Mouse (Mus musculus): ENCODE results near the gene Gmfb. TPM values are rescaled to one million over a fixed set of nuclear protein-coding genes. Genes with fewer than 3 reads are reported as not detected.
"Not testable (repeated sequence)": the region's sequence is repeated elsewhere in the genome, so short reads cannot be mapped to it uniquely, and the experiment has no call there.

Gene Gmfb
- polyA plus RNA-seq, 1 experiment from 2014 or later: 42.1 TPM

- Histone ChIP-seq H3K27ac (ENCODE audit: low read length) (no peak overlapping the region), H3K9ac (replicated peaks; ENCODE audit: low read depth) (no peak overlapping the region), H3K27me3 (replicated peaks; ENCODE audit: insufficient read depth, low read length) (no peaks in the 10 kb centered on the region), H3K36me3 (ENCODE audit: insufficient read depth, low read length) (no peaks in the 10 kb centered on the region), H3K4me2 (replicated peaks; ENCODE audit: low read depth, low read length) (no peak overlapping the region), H3K4me1 (ENCODE audit: insufficient read depth, low read depth, low read length) (peaks cover 4% of the 10 kb centered on the region; the same call in 1 of the 2 replicates), H3K4me3 (ENCODE audit: low read depth, low read length) (no peak overlapping the region), H3K9me3 (ENCODE audit: low read length) (no peaks in the 10 kb centered on the region)
- 61% methylated on average over 2 of the region's 2 CpGs for WGBS
- no peak for TF ChIP-seq CTCF (IDR thresholded peaks at IDR 0.05)
- no peak for TF ChIP-seq EP300 (IDR thresholded peaks at IDR 0.05)
- ATAC-seq (no peak), DNase-seq (ENCODE audit: low spot score) (no peak)
These were observed 2.0 kb upstream of the Gmfb start for GRCm38 (mm10) chr14:46823996-46824395.

GRCm38 (mm10) chr14:46821271-46821872 lies 670 bp downstream of the Gmfb start:
- peak overlapping the region; percentile 94 for H3K4me3 ChIP-seq (ENCODE audit: low read depth, low read length)
- H3K4me1 ChIP-seq (ENCODE audit: insufficient read depth, low read depth, low read length): peaks cover 4% of the 10 kb centered on the region; the same call in 1 of the 2 replicates
- ATAC-seq: peak; percentile 6
- H3K36me3 ChIP-seq (ENCODE audit: insufficient read depth, low read length): peaks cover 4% of the 10 kb centered on the region; the same call in 1 of the 2 replicates
- 0% methylated on average over 11 of the region's 11 CpGs for WGBS
- peak overlapping the region; percentile 89 for H3K9ac ChIP-seq (replicated peaks; ENCODE audit: low read depth)
- H3K27me3 ChIP-seq (replicated peaks; ENCODE audit: insufficient read depth, low read length): no peaks in the 10 kb centered on the region
- peak overlapping the region; percentile 97 for H3K27ac ChIP-seq (ENCODE audit: low read length)
- no peaks in the 10 kb centered on the region for H3K9me3 ChIP-seq (ENCODE audit: low read length)
- peak; percentile 66 for DNase-seq (ENCODE audit: low spot score)
- H3K4me2 ChIP-seq (replicated peaks; ENCODE audit: low read depth, low read length): peak overlapping the region; percentile 72
- no peak for TF ChIP-seq CTCF (IDR thresholded peaks at IDR 0.05)
- TF ChIP-seq EP300 (IDR thresholded peaks at IDR 0.05): no peak

GRCm38 (mm10) chr14:46819961-46820360 lies 2.1 kb downstream of the Gmfb start:
- WGBS: 95% methylated on average over 5 of the region's 6 CpGs

GRCm38 (mm10) chr14:46818743-46819142 lies 3.3 kb downstream of the Gmfb start:
- Histone ChIP-seq H3K27ac (ENCODE audit: low read length) (no peak overlapping the region), H3K4me3 (ENCODE audit: low read depth, low read length) (no peak overlapping the region), H3K36me3 (ENCODE audit: insufficient read depth, low read length) (peaks cover 6% of the 10 kb centered on the region; the same call in 1 of the 2 replicates), H3K4me1 (ENCODE audit: insufficient read depth, low read depth, low read length) (peaks cover 4% of the 10 kb centered on the region; the same call in 1 of the 2 replicates), H3K9me3 (ENCODE audit: low read length) (no peaks in the 10 kb centered on the region), H3K27me3 (replicated peaks; ENCODE audit: insufficient read depth, low read length) (no peaks in the 10 kb centered on the region), H3K9ac (replicated peaks; ENCODE audit: low read depth) (no peak overlapping the region), H3K4me2 (replicated peaks; ENCODE audit: low read depth, low read length) (no peak overlapping the region)
- 83% methylated on average over 7 of the region's 7 CpGs for WGBS
- TF ChIP-seq EP300 (IDR thresholded peaks at IDR 0.05): no peak
- no peak for TF ChIP-seq CTCF (IDR thresholded peaks at IDR 0.05)
- DNase-seq (ENCODE audit: low spot score): no peak
- ATAC-seq: no peak

More at GRCm38 (mm10) chr14:46819961-46820360, 2.1 kb downstream of the Gmfb start:
- H3K4me2 ChIP-seq (replicated peaks; ENCODE audit: low read depth, low read length); H3K4me1 ChIP-seq (ENCODE audit: insufficient read depth, low read depth, low read length); H3K36me3 ChIP-seq (ENCODE audit: insufficient read depth, low read length); H3K4me3 ChIP-seq (ENCODE audit: low read depth, low read length); H3K9ac ChIP-seq (replicated peaks; ENCODE audit: low read depth); ATAC-seq; H3K27ac ChIP-seq (ENCODE audit: low read length); H3K27me3 ChIP-seq (replicated peaks; ENCODE audit: insufficient read depth, low read length); DNase-seq (ENCODE audit: low spot score); H3K9me3 ChIP-seq (ENCODE audit: low read length): not testable (repeated sequence)

- DNase-seq (ENCODE audit: low spot score): no peak
- H3K9me3 ChIP-seq (ENCODE audit: low read length): no peaks in the 10 kb centered on the region
- TF ChIP-seq CTCF (IDR thresholded peaks at IDR 0.05) (no peak), EP300 (IDR thresholded peaks at IDR 0.05) (no peak)
- WGBS: 95% methylated on average over 8 of the region's 8 CpGs
- H3K9ac ChIP-seq (replicated peaks; ENCODE audit: low read depth): no peak overlapping the region
- H3K27ac ChIP-seq (ENCODE audit: low read length): no peak overlapping the region
- H3K36me3 ChIP-seq (ENCODE audit: insufficient read depth, low read length): peaks cover 7% of the 10 kb centered on the region; the same call in 1 of the 2 replicates
- ATAC-seq: no peak
- no peaks in the 10 kb centered on the region for H3K27me3 ChIP-seq (replicated peaks; ENCODE audit: insufficient read depth, low read length)
- H3K4me2 ChIP-seq (replicated peaks; ENCODE audit: low read depth, low read length): no peak overlapping the region
- H3K4me1 ChIP-seq (ENCODE audit: insufficient read depth, low read depth, low read length): peaks cover 4% of the 10 kb centered on the region; the same call in 1 of the 2 replicates
- no peak overlapping the region for H3K4me3 ChIP-seq (ENCODE audit: low read depth, low read length)
These were observed 5.0 kb downstream of the Gmfb start for GRCm38 (mm10) chr14:46816916-46817622.

- no peak overlapping the region for H3K9ac ChIP-seq (replicated peaks; ENCODE audit: low read depth)
- H3K4me3 ChIP-seq (ENCODE audit: low read depth, low read length): no peak overlapping the region
- WGBS: 90% methylated on average over 6 of the region's 6 CpGs
- H3K36me3 ChIP-seq (ENCODE audit: insufficient read depth, low read length): peaks cover 7% of the 10 kb centered on the region; the same call in 1 of the 2 replicates
- H3K9me3 ChIP-seq (ENCODE audit: low read length): no peaks in the 10 kb centered on the region
- no peak overlapping the region for H3K4me2 ChIP-seq (replicated peaks; ENCODE audit: low read depth, low read length)
- no peaks in the 10 kb centered on the region for H3K27me3 ChIP-seq (replicated peaks; ENCODE audit: insufficient read depth, low read length)
- no peak for ATAC-seq
- TF ChIP-seq CTCF (IDR thresholded peaks at IDR 0.05): no peak
- no peak for TF ChIP-seq EP300 (IDR thresholded peaks at IDR 0.05)
- no peak for DNase-seq (ENCODE audit: low spot score)
- H3K27ac ChIP-seq (ENCODE audit: low read length): no peak overlapping the region
- peaks cover 4% of the 10 kb centered on the region; the same call in 1 of the 2 replicates for H3K4me1 ChIP-seq (ENCODE audit: insufficient read depth, low read depth, low read length)
These were observed 6.4 kb downstream of the Gmfb start for GRCm38 (mm10) chr14:46815640-46816039.

Measured in lung, postnatal 0 days (tissue).